Mouse (Mus musculus) forebrain, embryonic 11.5 days (tissue): ENCODE data around the gene Meltf. TPM values are rescaled to one million over a fixed set of nuclear protein-coding genes. Genes with fewer than 3 reads are reported as not detected.

Source experiments
- ATAC-seq: fragments of 200-750 bp; cut with Nextera tagmentation; replicated peaks from 2 replicates; pipeline ENCODE4 v1.8.0; 2017; ENCODE audit warnings: moderate TSS enrichment; ENCODE audit not compliant: low FRiP score
- DNase-seq: peaks from one replicate; pipeline ENCODE4 v3.0.0-alpha.2; 2017; ENCODE audit warnings: low spot score
- H3K27ac ChIP-seq: fragments of 300-500 bp; sonication (generic); 2 replicates; pipeline ENCODE4 v1.5.1; 2014; ENCODE audit warnings: low read depth, low read length
- H3K27me3 ChIP-seq: fragments of 300-500 bp; sonication (generic); 2 replicates; pipeline ENCODE4 v1.6.1; 2014; ENCODE audit warnings: mild to moderate bottlenecking, low read length, mixed read lengths; ENCODE audit not compliant: control insufficient read depth, insufficient read depth
- H3K36me3 ChIP-seq: fragments of 300-500 bp; sonication (generic); 2 replicates; pipeline ENCODE4 v1.6.1; 2014; ENCODE audit warnings: mild to moderate bottlenecking, low read length, moderate library complexity, mixed read lengths; ENCODE audit not compliant: control insufficient read depth, insufficient read depth
- H3K4me1 ChIP-seq: fragments of 300-500 bp; sonication (generic); replicated peaks from 2 replicates; pipeline ENCODE4 v1.6.1; 2014; ENCODE audit warnings: low read length, mixed read lengths; ENCODE audit not compliant: control insufficient read depth, insufficient read depth
- H3K4me2 ChIP-seq: fragments of 300-500 bp; sonication (generic); 2 replicates; pipeline ENCODE4 v1.6.1; 2014; ENCODE audit warnings: low read depth, mild to moderate bottlenecking, low read length, moderate library complexity, mixed read lengths; ENCODE audit not compliant: severe bottlenecking
- H3K4me3 ChIP-seq: fragments of 300-500 bp; sonication (generic); 2 replicates; pipeline ENCODE4 v1.5.1; 2014; ENCODE audit warnings: low read depth, low read length
- H3K9ac ChIP-seq: fragments of 300-500 bp; sonication (generic); 2 replicates; pipeline ENCODE4 v1.6.1; 2014; ENCODE audit warnings: low read length
- H3K9me3 ChIP-seq: fragments of 300-500 bp; sonication (generic); 2 replicates; pipeline ENCODE4 v1.6.1; 2016; ENCODE audit warnings: low read length, mixed read lengths; ENCODE audit not compliant: control insufficient read depth
- WGBS: fragments of 180-500 bp; shearing (Covaris S2); extraction: QIAGEN DNeasy Blood & Tissue Kit; methylation state at CpG from one replicate; pipeline ENCODE4 v1.1.7; 2014; 5-methylcytosine and 5-hydroxymethylcytosine counted together
- polyA plus RNA-seq: library from polyadenylated mRNA; unstranded; fragments of >200 nt; fragmentation: Nextera tagmentation; extraction: Ambion mirVana; gene quantifications from 2 replicates; pipeline ENCODE4 v1.2.1, GENCODE M21; 2014

Meltf gene
- polyA plus RNA-seq, 1 experiment from 2014 or later: not detected

DNA sequence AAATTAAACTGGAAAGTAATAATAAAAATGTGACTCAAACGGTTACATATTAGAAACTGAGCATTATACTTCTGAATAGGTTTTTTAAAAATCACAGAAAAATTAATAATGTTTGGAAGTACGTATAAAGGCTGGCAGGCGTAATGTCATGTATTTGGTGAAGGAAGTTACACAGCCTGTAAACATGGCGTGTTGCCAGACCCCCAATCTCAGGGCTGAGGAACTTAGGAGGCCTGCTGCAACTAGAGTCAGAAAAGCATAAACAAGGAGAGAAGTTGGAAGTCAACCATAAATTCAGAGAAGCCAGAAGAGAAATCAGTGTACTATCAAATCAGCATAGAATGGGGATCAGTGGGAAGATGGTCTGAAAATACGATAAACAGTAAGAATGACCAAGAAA lies 14.7 kb upstream of the Meltf start:
- no peak overlapping the region for H3K4me2 ChIP-seq
- ATAC-seq: no peak
- no peak overlapping the region for H3K27ac ChIP-seq
- H3K9me3 ChIP-seq: peaks cover 3% of the 10 kb centered on the region; the same call in 1 of the 2 replicates
- H3K36me3 ChIP-seq: peaks cover 13% of the 10 kb centered on the region
- no peak for DNase-seq
- no peak overlapping the region for H3K9ac ChIP-seq
- H3K4me1 ChIP-seq: no peaks in the 10 kb centered on the region
- H3K27me3 ChIP-seq: no peaks in the 10 kb centered on the region
- H3K4me3 ChIP-seq: no peak overlapping the region
- WGBS: 95% methylated on average over 5 of the region's 5 CpGs

DNA sequence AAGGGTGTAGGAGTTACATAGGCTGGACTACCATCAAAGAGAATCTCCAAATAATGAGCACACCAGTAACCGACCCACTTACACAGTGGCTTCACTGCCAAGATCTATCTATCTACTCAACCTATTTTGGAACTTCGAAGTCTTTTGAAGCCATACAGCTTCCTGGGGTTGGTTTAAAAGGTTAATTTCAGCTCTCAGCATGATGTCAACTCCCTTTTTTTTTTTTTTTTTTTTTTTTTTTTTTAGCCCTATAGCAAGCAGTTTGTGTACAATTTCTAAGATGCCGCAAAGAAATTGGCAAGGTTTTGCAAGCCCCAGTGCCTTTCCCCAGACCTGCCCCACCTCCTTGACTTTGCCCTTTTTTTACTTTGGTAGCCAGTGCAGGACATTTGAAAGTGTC lies 13.4 kb upstream of the Meltf start:
- no peak overlapping the region for H3K27ac ChIP-seq
- WGBS: 61% methylated on average over 3 of the region's 3 CpGs
- ATAC-seq (no peak), DNase-seq (no peak)
- H3K4me3 ChIP-seq: no peak overlapping the region
- no peaks in the 10 kb centered on the region for H3K4me1 ChIP-seq
- H3K4me2 ChIP-seq: no peak overlapping the region
- no peaks in the 10 kb centered on the region for H3K27me3 ChIP-seq
- H3K9me3 ChIP-seq: peaks cover 3% of the 10 kb centered on the region; the same call in 1 of the 2 replicates
- H3K36me3 ChIP-seq: peaks cover 13% of the 10 kb centered on the region
- H3K9ac ChIP-seq: no peak overlapping the region

GRCm38 (mm10) chr16:31866911-31867310 lies 11.7 kb upstream of the Meltf start:
- H3K9ac ChIP-seq: no peak overlapping the region
- H3K27ac ChIP-seq: no peak overlapping the region
- no peak for DNase-seq
- H3K9me3 ChIP-seq: no peaks in the 10 kb centered on the region
- ATAC-seq: no peak
- WGBS: 93% methylated on average over 3 of the region's 3 CpGs
- no peaks in the 10 kb centered on the region for H3K4me1 ChIP-seq
- no peak overlapping the region for H3K4me2 ChIP-seq
- no peaks in the 10 kb centered on the region for H3K27me3 ChIP-seq
- H3K4me3 ChIP-seq: no peak overlapping the region
- peaks cover 4% of the 10 kb centered on the region; the same call in 1 of the 2 replicates for H3K36me3 ChIP-seq

- 79% methylated on average over 4 of the region's 4 CpGs for WGBS
- no peak overlapping the region for H3K27ac ChIP-seq
Observed at GRCm38 (mm10) chr16:31867736-31868135, 10.9 kb upstream of the Meltf start.

GRCm38 (mm10) chr16:31873721-31874120 lies 4.9 kb upstream of the Meltf start:
- no peak overlapping the region for H3K4me3 ChIP-seq
- H3K27me3 ChIP-seq: no peaks in the 10 kb centered on the region
- no peaks in the 10 kb centered on the region for H3K9me3 ChIP-seq
- no peaks in the 10 kb centered on the region for H3K4me1 ChIP-seq
- ATAC-seq: no peak
- no peak for DNase-seq
- no peak overlapping the region for H3K9ac ChIP-seq
- H3K36me3 ChIP-seq: no peaks in the 10 kb centered on the region; the same call in 1 of the 2 replicates
- H3K27ac ChIP-seq: no peak overlapping the region
- 94% methylated on average over 8 of the region's 8 CpGs for WGBS
- no peak overlapping the region for H3K4me2 ChIP-seq

More at GRCm38 (mm10) chr16:31867736-31868135, 10.9 kb upstream of the Meltf start:
- H3K4me3 ChIP-seq: no peak overlapping the region
- no peaks in the 10 kb centered on the region for H3K9me3 ChIP-seq
- H3K4me2 ChIP-seq: no peak overlapping the region
- no peaks in the 10 kb centered on the region for H3K4me1 ChIP-seq
- DNase-seq: no peak
- no peak for ATAC-seq
- H3K9ac ChIP-seq: no peak overlapping the region
- no peaks in the 10 kb centered on the region for H3K27me3 ChIP-seq
- peaks cover 4% of the 10 kb centered on the region; the same call in 1 of the 2 replicates for H3K36me3 ChIP-seq

GRCm38 (mm10) chr16:31875391-31875790 lies 3.2 kb upstream of the Meltf start:
- H3K4me2 ChIP-seq: no peak overlapping the region
- H3K27ac ChIP-seq: no peak overlapping the region
- H3K36me3 ChIP-seq: no peaks in the 10 kb centered on the region; the same call in 1 of the 2 replicates
- no peak overlapping the region for H3K9ac ChIP-seq
- DNase-seq: no peak
- 97% methylated on average over 4 of the region's 4 CpGs for WGBS
- H3K4me1 ChIP-seq: 0 out of 2 replicates have a peak, but pooled peaks cover 2% of the 10 kb centered on the region
- no peak for ATAC-seq
- H3K27me3 ChIP-seq: no peaks in the 10 kb centered on the region
- no peak overlapping the region for H3K4me3 ChIP-seq
- no peaks in the 10 kb centered on the region for H3K9me3 ChIP-seq

DNA sequence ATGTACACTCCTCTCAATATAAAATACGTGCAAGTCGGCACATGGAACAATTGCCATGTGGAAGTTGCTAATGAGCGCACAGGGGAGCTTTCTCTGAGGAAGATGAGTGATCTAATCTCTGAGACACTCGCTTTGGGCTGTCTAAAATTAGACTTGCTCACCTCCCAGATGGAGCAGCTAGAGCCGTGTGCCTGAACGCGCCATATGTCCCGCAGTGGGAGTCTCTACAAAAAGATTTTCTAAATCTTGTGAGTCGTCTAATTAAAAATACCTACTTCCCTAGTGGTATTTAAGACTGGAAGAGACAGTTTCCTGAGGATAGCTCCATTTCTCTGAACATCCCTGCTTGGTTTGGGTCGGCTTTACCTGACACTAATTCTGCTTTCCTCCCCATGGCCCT lies 2.2 kb upstream of the Meltf start:
- no peaks in the 10 kb centered on the region; the same call in 1 of the 2 replicates for H3K36me3 ChIP-seq
- no peaks in the 10 kb centered on the region for H3K9me3 ChIP-seq
- no peak overlapping the region for H3K4me3 ChIP-seq
- H3K4me1 ChIP-seq: 0 out of 2 replicates have a peak, but pooled peaks cover 2% of the 10 kb centered on the region
- 86% methylated on average over 10 of the region's 10 CpGs for WGBS
- no peak overlapping the region for H3K4me2 ChIP-seq
- H3K27me3 ChIP-seq: no peaks in the 10 kb centered on the region
- H3K9ac ChIP-seq: no peak overlapping the region
- no peak overlapping the region for H3K27ac ChIP-seq
- no peak for DNase-seq
- no peak for ATAC-seq

GRCm38 (mm10) chr16:31878052-31878451 lies 558 bp upstream of the Meltf start:
- Histone ChIP-seq H3K27ac (no peak overlapping the region), H3K9me3 (no peaks in the 10 kb centered on the region), H3K27me3 (no peaks in the 10 kb centered on the region), H3K9ac (no peak overlapping the region), H3K4me3 (no peak overlapping the region), H3K36me3 (no peaks in the 10 kb centered on the region; the same call in 1 of the 2 replicates), H3K4me1 (0 out of 2 replicates have a peak, but pooled peaks cover 2% of the 10 kb centered on the region), H3K4me2 (no peak overlapping the region)
- ATAC-seq (no peak), DNase-seq (no peak)
- WGBS: 80% methylated on average over 6 of the region's 6 CpGs

DNA sequence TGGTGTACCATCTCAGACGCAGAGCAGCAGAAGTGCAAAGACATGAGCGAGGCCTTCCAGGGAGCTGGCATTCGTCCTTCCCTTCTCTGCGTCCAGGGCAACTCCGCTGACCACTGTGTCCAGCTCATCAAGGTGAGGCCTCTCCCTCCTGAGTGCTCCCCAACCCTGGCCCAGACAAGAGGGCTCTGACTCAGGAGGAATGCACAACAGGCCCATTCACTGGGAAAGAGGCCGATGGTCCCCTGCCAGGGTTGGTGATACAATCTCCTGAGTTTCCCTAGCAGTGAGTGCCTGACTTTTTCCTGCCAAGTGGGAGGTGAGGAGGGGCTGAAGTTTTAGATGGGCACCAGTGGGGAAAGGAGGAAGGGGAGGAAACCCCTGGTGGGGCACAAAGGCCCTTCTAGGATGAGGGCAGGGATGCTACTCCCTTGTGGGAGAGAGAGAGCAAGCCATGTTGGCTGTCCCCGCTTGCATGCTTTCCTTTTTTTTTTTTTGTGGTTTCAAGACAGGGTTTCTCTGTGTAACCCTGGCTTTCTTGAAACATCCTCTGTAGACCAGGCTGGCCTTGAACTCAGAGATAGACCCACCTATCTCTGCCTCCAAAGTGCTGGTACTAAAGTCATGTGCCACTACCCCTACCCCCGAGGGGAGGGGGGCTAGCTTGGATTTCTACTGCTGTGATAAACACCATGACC lies 1.7 kb downstream of the Meltf start:
- DNase-seq: no peak
- no peaks in the 10 kb centered on the region for H3K36me3 ChIP-seq
- H3K4me1 ChIP-seq: 0 out of 2 replicates have a peak, but pooled peaks cover 2% of the 10 kb centered on the region
- no peak for ATAC-seq
- no peak overlapping the region for H3K4me3 ChIP-seq
- H3K4me2 ChIP-seq: no peak overlapping the region
- no peak overlapping the region for H3K27ac ChIP-seq
- H3K27me3 ChIP-seq: no peaks in the 10 kb centered on the region
- WGBS: 83% methylated on average over 8 of the region's 8 CpGs
- no peaks in the 10 kb centered on the region for H3K9me3 ChIP-seq
- no peak overlapping the region; the same call in 1 of the 2 replicates for H3K9ac ChIP-seq
